In the genomic region with DNA sequence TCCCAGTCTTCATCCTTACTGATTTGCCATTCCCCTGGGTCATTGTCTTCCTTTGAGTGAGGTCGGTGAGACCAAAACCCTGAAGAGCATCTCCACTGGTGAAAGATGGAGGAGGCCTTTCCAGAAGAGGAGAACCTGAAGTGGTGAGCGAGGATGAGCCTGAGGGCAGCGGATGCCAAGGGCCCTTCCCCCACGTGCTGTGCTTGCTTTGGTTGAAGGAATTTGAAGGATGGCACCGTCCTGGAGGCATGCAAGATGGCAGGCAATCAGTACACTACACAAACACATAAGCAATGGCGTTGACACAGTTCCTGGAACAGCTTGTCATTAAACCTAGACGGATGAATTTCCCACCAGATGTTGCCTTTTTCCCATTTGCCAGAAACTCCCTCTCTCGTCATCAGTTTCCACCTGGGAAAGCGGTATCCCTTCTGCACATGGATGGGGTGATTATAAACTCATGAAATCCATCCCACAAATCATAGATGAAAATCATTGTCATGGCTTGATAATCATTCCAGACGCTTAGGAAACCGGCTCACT, we compare ENCODE assay signal across 25 mouse cellular contexts. TPM values are rescaled to one million over a fixed set of nuclear protein-coding genes. Genes with fewer than 3 reads are reported as not detected.
DNase-seq lines count a peak whose midpoint lies in the region; ATAC-seq lines count a peak whose summit lies in the region.
"Had no signal": no experiment of that assay in that cellular context is flagged by ENCODE, and none has a peak within 500 bp of the region (broad histone marks: within the 10 kb centered on the region; RNA-seq: fewer than 3 reads in every experiment).

No protein-coding gene starts in this region.

- peak; percentile 63 for DNase-seq in heart, embryonic 10.5 days (ENCODE audit: low spot score)
- DNase-seq in heart, postnatal 25 days (ENCODE audit: low spot score): no peak
- DNase-seq in lung, adult 18-20 months: no peak
- DNase-seq in kidney, adult 18-20 months: no peak
- no peak for DNase-seq in gastrocnemius, adult 18-20 months (ENCODE audit: low spot score)
- DNase-seq: adrenal gland, postnatal 25 days; cerebellum, adult 11-12 months; cerebellum, postnatal 25 days; heart, adult 2 months; kidney, adult 11 months; liver; liver, postnatal 0 days; thymus, postnatal 25 days had no signal

- H3K4me1 ChIP-seq in heart, embryonic 10.5 days: no peaks in the 10 kb centered on the region
- peaks cover 17% of the 10 kb centered on the region for H3K4me1 ChIP-seq in lung, embryonic 16.5 days (replicated peaks; ENCODE audit: control insufficient read depth, insufficient read depth, low read length)
- H3K4me1 ChIP-seq in forebrain, embryonic 13.5 days: peaks cover 41% of the 10 kb centered on the region
- H3K4me1 ChIP-seq in hindbrain, embryonic 15.5 days (replicated peaks): peaks cover 21% of the 10 kb centered on the region

- peaks cover 28% of the 10 kb centered on the region for H3K36me3 ChIP-seq in heart, embryonic 10.5 days
- H3K36me3 ChIP-seq in lung, embryonic 16.5 days (ENCODE audit: control insufficient read depth, insufficient read depth, low read length): peaks cover 3% of the 10 kb centered on the region; the same call in 1 of the 2 replicates
- no peaks in the 10 kb centered on the region for H3K36me3 ChIP-seq in forebrain, embryonic 13.5 days (ENCODE audit: poor library complexity, severe bottlenecking)
- H3K36me3 ChIP-seq in hindbrain, embryonic 15.5 days: no peaks in the 10 kb centered on the region
- H3K36me3 ChIP-seq: heart, embryonic 15.5 days; midbrain, embryonic 15.5 days had no signal

- H3K9me3 ChIP-seq in heart, embryonic 10.5 days: no peaks in the 10 kb centered on the region
- no peaks in the 10 kb centered on the region for H3K9me3 ChIP-seq in lung, embryonic 16.5 days (ENCODE audit: control insufficient read depth, low read length)
- H3K9me3 ChIP-seq in forebrain, embryonic 13.5 days (replicated peaks): no peaks in the 10 kb centered on the region
- no peaks in the 10 kb centered on the region for H3K9me3 ChIP-seq in hindbrain, embryonic 15.5 days
- H3K9me3 ChIP-seq: embryonic facial prominence, embryonic 15.5 days; heart, embryonic 15.5 days; midbrain, embryonic 15.5 days had no signal

- intact Hi-C loops in heart, postnatal 25 days (cut with DNase I): no loop called here

- no peak overlapping the region for H3K4me2 ChIP-seq in lung, embryonic 16.5 days (ENCODE audit: low read depth, low read length)
- H3K4me2 ChIP-seq in forebrain, embryonic 13.5 days: no peak overlapping the region
- no peak overlapping the region for H3K4me2 ChIP-seq in hindbrain, embryonic 15.5 days
- H3K4me2 ChIP-seq: embryonic facial prominence, embryonic 15.5 days; heart, embryonic 15.5 days; midbrain, embryonic 15.5 days had no signal

- ATAC-seq in lung, embryonic 16.5 days (ENCODE audit: low read depth): no peak
- ATAC-seq in forebrain, embryonic 13.5 days: no peak
- ATAC-seq in hindbrain, embryonic 15.5 days (ENCODE audit: low FRiP score, low read depth): no peak
- ATAC-seq: liver, postnatal 0 days had no signal

- 82% methylated on average over 11 of the region's 11 CpGs for WGBS in heart, embryonic 10.5 days
- 71% methylated on average over 11 of the region's 11 CpGs for WGBS in lung, embryonic 16.5 days
- WGBS in forebrain, embryonic 13.5 days: 73% methylated on average over 11 of the region's 11 CpGs
- WGBS in hindbrain, embryonic 15.5 days: 57% methylated on average over 11 of the region's 11 CpGs

- no peaks in the 10 kb centered on the region for H3K27me3 ChIP-seq in heart, embryonic 10.5 days (ENCODE audit: insufficient read depth, poor library complexity, severe bottlenecking)
- no peaks in the 10 kb centered on the region for H3K27me3 ChIP-seq in lung, embryonic 16.5 days (ENCODE audit: control insufficient read depth, insufficient read depth, low read depth, low read length)
- no peaks in the 10 kb centered on the region for H3K27me3 ChIP-seq in forebrain, embryonic 13.5 days
- H3K27me3 ChIP-seq in hindbrain, embryonic 15.5 days: no peaks in the 10 kb centered on the region
- H3K27me3 ChIP-seq: CH12.LX; embryonic facial prominence, embryonic 15.5 days; heart, embryonic 15.5 days; midbrain, embryonic 15.5 days had no signal

- H3K9ac ChIP-seq in lung, embryonic 16.5 days (ENCODE audit: low read length): no peak overlapping the region
- H3K9ac ChIP-seq in forebrain, embryonic 13.5 days: no peak overlapping the region
- H3K9ac ChIP-seq in hindbrain, embryonic 15.5 days: no peak overlapping the region
- H3K9ac ChIP-seq: embryonic facial prominence, embryonic 15.5 days; heart, embryonic 15.5 days; liver, postnatal 0 days; midbrain, embryonic 15.5 days had no signal

- no peak overlapping the region for H3K4me3 ChIP-seq in heart, embryonic 10.5 days
- H3K4me3 ChIP-seq in lung, embryonic 16.5 days (ENCODE audit: low read length): no peak overlapping the region
- no peak overlapping the region for H3K4me3 ChIP-seq in forebrain, embryonic 13.5 days
- no peak overlapping the region for H3K4me3 ChIP-seq in hindbrain, embryonic 15.5 days
- H3K4me3 ChIP-seq: embryonic facial prominence, embryonic 15.5 days; heart, adult 2 months; heart, embryonic 15.5 days; midbrain, embryonic 15.5 days had no signal

- no peak overlapping the region for H3K27ac ChIP-seq in heart, embryonic 10.5 days
- peak overlapping the region; percentile 49; the same call in 1 of the 2 replicates for H3K27ac ChIP-seq in lung, embryonic 16.5 days (ENCODE audit: low read length)
- peak overlapping the region; percentile 92 for H3K27ac ChIP-seq in forebrain, embryonic 13.5 days
- peak overlapping the region; percentile 84 for H3K27ac ChIP-seq in hindbrain, embryonic 15.5 days (replicated peaks)
- H3K27ac ChIP-seq: embryonic facial prominence, embryonic 15.5 days; heart, adult 2 months; heart, embryonic 15.5 days; kidney, postnatal 0 days had no signal

RNA-seq across cellular contexts. Expression of a gene that starts 29.7 kb away (rescaled TPM):
- not detected in 2 replicates for polyA plus RNA-seq in heart, embryonic 10.5 days (2016; fragmentation: Nextera tagmentation; extraction: Ambion mirVana)
- total RNA-seq in heart, postnatal 25 days (2021): not detected
- polyA plus RNA-seq in lung, embryonic 16.5 days (2015; fragmentation: Nextera tagmentation; extraction: Ambion mirVana): 0.24 and 0.25 TPM in 2 replicates
- polyA plus RNA-seq in forebrain, embryonic 13.5 days (2015; fragmentation: Nextera tagmentation; extraction: Ambion mirVana): 0.20 and 0.22 TPM in 2 replicates
- polyA plus RNA-seq in hindbrain, embryonic 15.5 days (2015; fragmentation: Nextera tagmentation; extraction: Ambion mirVana): not detected in 2 replicates
- total RNA-seq in gastrocnemius, adult 18-20 months (2021): not detected
- total RNA-seq: adrenal gland, postnatal 25 days; CH12.LX; gastrocnemius, adult 8-10 months; heart, adult 2 months; megakaryocyte, adult 5-6 weeks; MEL had no signal
- polyA plus RNA-seq: heart, adult 2 months; heart, embryonic 15.5 days; kidney, postnatal 0 days; liver, postnatal 0 days; midbrain, embryonic 15.5 days; small intestine, adult 2 months had no signal

RNA-seq across cellular contexts. Expression of a gene that starts 54.9 kb away (rescaled TPM):
- 13.0 and 15.9 TPM in 2 replicates for polyA plus RNA-seq in heart, embryonic 10.5 days (2016; fragmentation: Nextera tagmentation; extraction: Ambion mirVana)
- 10 to 100 TPM; 10.8 to 11.6 TPM for total RNA-seq in heart, postnatal 25 days (2021)
- 15.7 and 17.9 TPM in 2 replicates for polyA plus RNA-seq in lung, embryonic 16.5 days (2015; fragmentation: Nextera tagmentation; extraction: Ambion mirVana)
- polyA plus RNA-seq in forebrain, embryonic 13.5 days (2015; fragmentation: Nextera tagmentation; extraction: Ambion mirVana): 14.8 and 15.1 TPM in 2 replicates
- 17.0 and 18.7 TPM in 2 replicates for polyA plus RNA-seq in hindbrain, embryonic 15.5 days (2015; fragmentation: Nextera tagmentation; extraction: Ambion mirVana)
- 10 to 100 TPM; 10.7 to 11.1 TPM for total RNA-seq in gastrocnemius, adult 18-20 months (2021)
